Mouse (Mus musculus) fat pad, adult 2 months (tissue): Measurements from ENCODE around the gene Spata9.
"Not testable (repeated sequence)": the region's sequence is repeated elsewhere in the genome, so short reads cannot be mapped to it uniquely, and the experiment has no call there.

Experiments
- DNase-seq: peaks from one replicate; pipeline ENCODE4 v3.0.0-alpha.2; 2011; ENCODE audit warnings: low read depth, low spot score; ENCODE audit errors: extremely low read depth

Spata9 gene

DNA sequence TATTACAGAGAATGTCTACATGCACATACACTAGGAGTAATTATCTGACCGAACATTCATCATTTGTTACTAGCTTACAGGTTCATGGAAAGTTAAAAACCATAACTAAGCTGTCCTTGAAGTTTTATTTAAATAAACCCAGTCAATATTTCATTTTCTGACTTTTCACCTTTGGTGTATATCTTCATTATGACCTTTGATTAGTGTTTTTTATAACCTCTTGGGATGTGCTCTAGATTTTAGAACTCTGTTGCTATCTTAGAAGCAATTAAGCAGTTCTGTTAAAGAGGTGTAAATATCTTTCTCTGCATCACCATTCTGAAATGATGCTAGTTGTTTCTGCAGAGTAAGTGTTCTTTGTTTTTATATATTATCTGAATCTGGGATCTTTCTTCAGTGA, at the start of gene Spata9:
Gene Spata9 (plus strand): TSS at position 301 of the 400 bp plus-strand sequence.
- no peak for DNase-seq

DNA sequence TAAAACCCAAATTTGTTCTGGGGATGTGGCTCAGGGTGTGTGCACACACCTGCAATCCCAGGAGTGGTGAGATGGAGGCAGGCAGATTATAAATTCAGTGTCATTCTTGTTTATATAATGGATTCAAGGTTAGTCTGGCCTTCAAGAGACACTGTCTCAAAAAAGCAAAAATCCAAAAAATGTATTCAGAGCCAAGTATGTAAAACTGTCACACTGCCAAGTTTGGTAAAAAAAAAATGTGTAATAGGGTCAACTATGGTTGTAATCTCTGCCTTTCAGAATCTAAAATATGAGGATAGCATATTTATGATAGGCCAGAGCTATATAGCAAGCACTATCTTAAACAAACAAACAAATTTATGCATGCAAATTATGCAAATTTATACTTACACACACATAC, 39.0 kb upstream of the Spata9 start:
- DNase-seq = no peak

DNA sequence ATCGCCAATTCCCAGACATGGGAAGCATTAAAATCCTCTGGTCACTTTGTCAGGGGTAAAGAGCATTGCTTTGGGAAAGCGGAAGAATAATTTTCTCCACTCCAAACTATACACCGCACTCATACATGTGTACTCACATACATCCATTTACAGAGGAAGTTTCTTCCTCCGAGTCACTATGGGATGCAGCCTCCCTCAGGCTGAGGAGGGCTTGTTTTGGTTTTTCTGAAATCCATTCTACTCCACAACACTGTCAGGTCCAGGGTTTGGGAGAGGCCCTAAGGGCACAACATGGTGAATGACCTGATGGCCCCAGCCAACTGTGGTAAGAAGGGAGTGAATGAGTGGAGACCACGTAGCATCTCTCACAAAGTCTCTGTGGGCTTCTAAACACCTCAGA, 37.9 kb upstream of the Spata9 start:
- DNase-seq = not testable (repeated sequence)

DNA sequence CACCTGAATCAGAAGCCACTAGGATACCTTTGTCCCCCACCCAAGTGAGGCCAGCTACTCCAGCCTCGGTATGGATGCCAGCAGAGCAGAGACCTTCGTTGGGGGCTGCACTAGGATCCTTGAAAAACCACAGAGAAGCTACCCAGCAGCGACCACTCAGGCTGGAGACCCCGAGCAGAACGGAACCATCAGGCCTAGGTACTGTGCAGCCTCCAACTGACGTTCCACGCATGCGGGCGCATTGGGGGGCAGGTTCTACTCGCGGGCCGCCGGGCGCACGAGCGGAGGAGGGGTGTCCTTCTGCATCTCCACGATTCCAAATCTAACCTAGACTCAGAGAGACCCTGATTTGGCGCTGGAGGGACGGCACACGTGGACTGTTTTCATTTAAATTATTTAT, 36.9 kb upstream of the Spata9 start:
- no peak for DNase-seq

- DNase-seq = no peak
Observed at GRCm38 (mm10) chr13:75930660-75931059, 36.3 kb upstream of the Spata9 start.

DNA sequence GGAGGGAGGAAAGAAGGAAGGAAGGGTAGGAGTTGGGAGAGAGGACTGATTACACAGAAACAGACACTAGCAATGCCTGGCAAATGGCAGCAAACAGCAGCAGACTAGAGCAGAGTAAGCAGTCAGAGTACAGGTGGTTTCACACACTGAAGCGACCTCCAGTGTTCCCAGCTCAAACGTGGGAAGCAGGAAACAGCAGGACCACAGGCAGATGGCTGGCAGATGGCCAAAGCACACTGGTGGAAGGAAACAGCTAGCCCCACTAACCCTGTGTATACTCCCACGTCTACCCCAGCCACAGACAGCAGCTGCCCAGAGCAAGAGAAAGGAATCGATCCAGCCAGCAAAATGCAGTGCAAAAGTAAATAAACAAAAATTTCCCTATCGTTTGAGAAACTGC, 35.9 kb upstream of the Spata9 start:
- no peak for DNase-seq

GRCm38 (mm10) chr13:75933287-75933686, 33.7 kb upstream of the Spata9 start:
- DNase-seq = no peak

GRCm38 (mm10) chr13:75938866-75939265, 28.1 kb upstream of the Spata9 start:
- no peak for DNase-seq

DNA sequence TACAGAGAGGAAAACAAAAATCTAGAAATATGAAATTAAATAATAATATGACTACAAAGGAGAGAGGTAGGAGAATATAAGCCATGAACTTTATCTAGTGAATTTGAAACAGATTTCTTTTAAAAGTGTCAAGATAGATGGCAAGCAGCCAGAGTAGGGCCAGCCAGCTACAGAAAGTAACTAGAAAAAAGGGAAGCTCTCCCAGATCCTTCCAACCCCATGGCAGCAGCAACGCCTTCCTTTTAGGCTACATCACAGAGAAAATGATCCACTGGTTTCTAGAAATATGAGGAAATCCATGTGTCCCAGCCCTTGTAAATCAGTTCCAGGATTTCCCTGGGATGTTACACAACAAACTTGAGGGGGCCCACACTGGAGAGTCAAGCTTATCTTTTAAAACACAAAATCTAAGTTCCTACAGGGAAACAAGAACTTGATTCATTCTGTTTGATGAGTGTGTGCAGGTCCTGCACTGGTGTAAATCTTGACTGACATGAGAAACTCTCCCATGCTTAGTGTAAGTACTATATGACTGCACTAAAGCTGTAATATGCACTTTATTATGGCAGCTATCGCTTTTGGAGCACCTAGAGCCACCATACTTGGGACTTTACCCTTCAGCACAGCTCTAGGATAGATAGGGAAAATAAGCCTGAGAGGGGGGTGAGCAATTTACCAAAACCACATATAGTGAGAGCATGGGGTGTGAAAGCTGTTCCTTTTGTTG, 26.0 kb upstream of the Spata9 start:
- no peak for DNase-seq

- no peak for DNase-seq
Observed at GRCm38 (mm10) chr13:75941518-75942295, 25.2 kb upstream of the Spata9 start.

GRCm38 (mm10) chr13:75942731-75943130, 24.2 kb upstream of the Spata9 start:
- no peak for DNase-seq

- no peak for DNase-seq
Observed at GRCm38 (mm10) chr13:75943189-75944043, 23.5 kb upstream of the Spata9 start, which contains the start of gene Rhobtb3. TSS of gene Rhobtb3 (minus strand) at chr13:75943925.

DNA sequence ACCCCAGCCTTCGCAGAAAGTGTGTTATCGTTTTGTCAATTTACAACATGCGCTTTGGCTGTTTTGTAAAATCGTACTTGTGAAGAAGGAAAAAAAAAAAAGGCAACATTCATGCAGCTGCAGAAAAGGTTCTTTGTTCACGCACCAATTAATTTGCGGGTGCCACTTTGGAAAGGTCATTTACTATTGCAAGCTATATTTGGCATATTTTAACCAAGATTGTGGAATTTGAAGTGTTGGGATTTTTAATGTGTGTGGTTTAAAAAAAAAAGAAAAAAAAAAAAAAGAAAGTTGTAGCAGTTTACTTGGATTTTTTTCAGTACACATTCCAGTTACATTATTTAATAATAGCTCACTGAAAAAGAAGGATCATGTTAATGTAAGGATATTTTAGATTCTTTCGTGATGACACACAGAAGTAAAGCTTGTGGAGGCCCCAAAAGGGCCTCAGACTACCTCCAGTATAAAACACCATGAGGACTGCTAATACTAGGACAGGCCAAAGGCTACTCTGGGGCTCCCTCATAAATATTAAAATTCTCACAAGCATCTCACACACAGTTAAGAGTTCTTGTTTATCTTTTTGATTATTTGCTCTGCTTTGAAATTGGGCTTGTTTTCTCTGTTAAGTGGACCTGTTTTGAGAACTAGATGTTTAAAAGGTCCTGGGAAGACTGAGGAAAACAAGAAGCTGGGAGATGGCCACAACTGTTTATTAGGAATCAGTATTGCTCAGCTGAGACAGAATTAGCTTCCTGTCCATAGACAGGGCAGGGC, 22.7 kb upstream of the Spata9 start:
- DNase-seq = no peak

GRCm38 (mm10) chr13:75950295-75950694, 16.7 kb upstream of the Spata9 start:
- DNase-seq = no peak

GRCm38 (mm10) chr13:75955357-75955992, 11.5 kb upstream of the Spata9 start:
- no peak for DNase-seq

DNA sequence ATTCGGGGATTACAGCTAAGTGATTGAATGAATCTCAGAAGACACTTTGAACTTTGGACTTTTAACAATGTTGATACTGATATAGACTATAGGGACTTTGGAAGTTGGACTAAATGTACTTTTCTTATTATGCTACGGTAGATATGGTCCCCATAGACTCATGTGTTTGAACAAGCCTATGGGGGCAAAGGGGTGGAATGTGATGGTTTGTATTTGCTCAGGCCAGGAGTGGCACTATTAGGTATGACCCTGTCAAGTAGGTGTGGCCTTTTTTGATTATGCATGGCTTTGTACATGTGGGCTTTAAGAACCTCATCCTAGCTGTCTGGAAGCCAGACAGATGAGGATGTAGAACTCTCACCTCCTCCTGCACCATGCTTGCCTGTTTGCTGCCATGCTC, 7.5 kb downstream of the Spata9 start:
- DNase-seq = no peak

GRCm38 (mm10) chr13:75975629-75976028, 8.7 kb downstream of the Spata9 start:
- DNase-seq = no peak

GRCm38 (mm10) chr13:75976218-75976617, 9.3 kb downstream of the Spata9 start:
- DNase-seq = no peak

DNA sequence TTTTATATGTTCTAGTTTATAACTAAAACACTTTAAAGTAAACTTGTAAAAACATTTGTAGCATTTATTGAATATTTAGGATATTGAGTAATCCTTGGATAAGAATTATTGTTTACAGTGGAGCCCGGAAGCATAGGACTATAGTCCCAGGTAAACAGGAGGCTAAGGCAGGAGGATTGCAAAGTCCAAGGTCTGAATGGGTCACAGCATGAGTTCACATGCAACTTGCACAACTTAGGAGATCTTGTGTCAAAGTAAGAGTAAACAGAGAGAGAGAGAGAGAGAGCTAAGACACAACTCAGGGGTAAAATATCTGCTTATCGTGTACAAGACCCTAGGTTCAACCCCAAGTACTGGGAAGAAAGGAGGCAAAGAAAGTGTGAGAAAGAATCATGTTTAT, 9.7 kb downstream of the Spata9 start:
- DNase-seq = no peak

DNA sequence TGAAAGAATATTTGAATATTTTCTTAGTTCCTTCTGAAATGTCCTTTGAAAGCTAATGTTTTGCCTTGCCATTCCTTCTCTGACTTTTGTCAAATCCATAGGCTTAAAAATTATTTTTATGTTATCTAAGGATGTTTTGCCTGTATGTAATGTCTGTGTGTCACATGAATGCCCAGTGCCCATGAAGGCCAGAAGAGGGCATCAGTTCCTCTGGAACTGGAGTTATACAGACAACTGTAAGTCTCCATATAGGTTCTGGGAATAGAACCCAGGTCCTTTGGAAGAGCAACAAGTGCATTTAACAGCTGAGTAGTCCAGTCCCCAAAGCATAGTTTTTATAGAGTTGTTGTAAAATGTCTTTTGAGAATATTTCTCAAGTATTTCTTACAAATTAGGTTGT, 15.0 kb downstream of the Spata9 start:
- no peak for DNase-seq
